Mouse (Mus musculus) neural tube, embryonic 14.5 days (tissue): ENCODE measurements around the gene Rcc1. TPM values are rescaled to one million over a fixed set of nuclear protein-coding genes. Genes with fewer than 3 reads are reported as not detected.
"Not testable (repeated sequence)": the region's sequence is repeated elsewhere in the genome, so short reads cannot be mapped to it uniquely, and the experiment has no call there.

Experiments
- ATAC-seq: fragments of 200-750 bp; cut with Nextera tagmentation; 2 replicates; pipeline ENCODE4 v1.8.0; 2017; ENCODE audit warnings: low read depth, mild to moderate bottlenecking, moderate TSS enrichment, moderate library complexity
- H3K27ac ChIP-seq: fragments of 300-500 bp; sonication (generic); 2 replicates; pipeline ENCODE4 v1.5.1; 2014; ENCODE audit warnings: low read depth, mild to moderate bottlenecking, control low read depth, low read length, moderate library complexity, mixed read lengths
- H3K27me3 ChIP-seq: fragments of 300-500 bp; sonication (generic); 2 replicates; pipeline ENCODE4 v1.6.1; 2014; ENCODE audit warnings: low read length; ENCODE audit not compliant: control insufficient read depth, insufficient read depth
- H3K36me3 ChIP-seq: fragments of 300-500 bp; sonication (generic); 2 replicates; pipeline ENCODE4 v1.6.1; 2014; ENCODE audit warnings: low read length, mixed read lengths; ENCODE audit not compliant: control insufficient read depth, insufficient read depth
- H3K4me1 ChIP-seq: fragments of 300-500 bp; sonication (generic); 2 replicates; pipeline ENCODE4 v1.6.1; 2014; ENCODE audit warnings: low read length; ENCODE audit not compliant: control insufficient read depth, insufficient read depth
- H3K4me2 ChIP-seq: fragments of 300-500 bp; sonication (generic); 2 replicates; pipeline ENCODE4 v1.6.1; 2014; ENCODE audit warnings: mild to moderate bottlenecking, low read depth, low read length, control low read depth
- H3K4me3 ChIP-seq: fragments of 300-500 bp; sonication (generic); 2 replicates; pipeline ENCODE4 v1.5.1; 2014; ENCODE audit warnings: low read depth, low read length, control low read depth, mixed read lengths
- H3K9ac ChIP-seq: fragments of 300-500 bp; sonication (generic); replicated peaks from 2 replicates; pipeline ENCODE4 v1.6.1; 2014; ENCODE audit warnings: low read depth, mild to moderate bottlenecking, control low read depth, low read length, mixed read lengths
- H3K9me3 ChIP-seq: fragments of 300-500 bp; sonication (generic); 2 replicates; pipeline ENCODE4 v1.6.1; 2016; ENCODE audit warnings: low read length; ENCODE audit not compliant: control insufficient read depth
- WGBS: fragments of 180-500 bp; shearing (Covaris S2); extraction: QIAGEN DNeasy Blood & Tissue Kit; methylation state at CpG from one replicate; pipeline ENCODE4 v1.1.7; 2014; 5-methylcytosine and 5-hydroxymethylcytosine counted together
- polyA plus RNA-seq: library from polyadenylated mRNA; unstranded; fragments of >200 nt; fragmentation: Nextera tagmentation; extraction: Ambion mirVana; gene quantifications from 2 replicates; pipeline ENCODE4 v1.2.1, GENCODE M21; 2014

The Rcc1 gene
- polyA plus RNA-seq, 1 experiment from 2014 or later = 14.0 TPM

DNA sequence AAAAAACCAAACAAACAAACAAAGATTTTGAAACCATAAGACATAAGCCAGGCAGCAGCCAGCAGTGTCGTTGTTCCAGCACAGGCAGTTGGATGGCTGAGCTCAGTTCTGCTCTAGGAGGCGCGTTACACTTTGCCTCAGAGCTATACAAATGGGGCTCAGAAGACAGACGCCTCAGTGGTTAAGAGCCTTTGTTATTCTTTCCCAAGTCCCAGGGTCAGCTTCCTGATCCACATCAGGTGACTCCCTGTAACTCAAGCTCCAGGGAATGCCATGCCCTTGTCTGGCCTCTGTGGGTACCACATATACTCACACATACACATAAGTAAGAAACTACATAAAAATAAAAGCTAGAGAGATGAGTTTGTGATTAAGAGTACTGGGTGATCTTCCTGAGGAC lies 62.3 kb downstream of the Rcc1 start:
- ATAC-seq = no peak
- Histone ChIP-seq H3K4me1 (no peaks in the 10 kb centered on the region), H3K27ac (no peak overlapping the region), H3K27me3 (no peaks in the 10 kb centered on the region), H3K4me2 (no peak overlapping the region), H3K36me3 (peaks cover 16% of the 10 kb centered on the region), H3K4me3 (no peak overlapping the region), H3K9me3 (no peaks in the 10 kb centered on the region), H3K9ac (no peak overlapping the region)
- 96% methylated on average over 4 of the region's 4 CpGs for WGBS

- not testable (repeated sequence) for H3K9me3 ChIP-seq, H3K4me1 ChIP-seq, H3K27me3 ChIP-seq, ATAC-seq, H3K9ac ChIP-seq, H3K27ac ChIP-seq, H3K4me3 ChIP-seq, H3K4me2 ChIP-seq
- 82% methylated on average over 3 of the region's 5 CpGs for WGBS
- peaks cover 32% of the 10 kb centered on the region for H3K36me3 ChIP-seq
These were observed 64.6 kb downstream of the Rcc1 start for GRCm38 (mm10) chr4:132288840-132289239.

Other genes starting within 250 kb of the Rcc1 start
- 0.63 and 0.95 TPM in 2 replicates for gene Oprd1, start 209.1 kb downstream of the Rcc1 start, polyA plus RNA-seq
- gene Ythdf2, start 141.3 kb downstream of the Rcc1 start, polyA plus RNA-seq = 124 and 127 TPM in 2 replicates
- gene Gmeb1, start 92.0 kb downstream of the Rcc1 start, polyA plus RNA-seq = 38.1 and 38.3 TPM in 2 replicates
- 39.8 and 40.2 TPM in 2 replicates for gene Taf12, start 79.2 kb downstream of the Rcc1 start, polyA plus RNA-seq
- gene Rab42, start 50.2 kb downstream of the Rcc1 start, polyA plus RNA-seq = 1.4 and 3.0 TPM in 2 replicates
- 66.0 and 71.9 TPM in 2 replicates for gene Trnau1ap, start 24.1 kb downstream of the Rcc1 start, polyA plus RNA-seq
- 7.6 and 8.8 TPM in 2 replicates for gene Phactr4, start 68.9 kb upstream of the Rcc1 start, polyA plus RNA-seq
- 12.3 and 13.2 TPM in 2 replicates for gene Med18, start 110.3 kb upstream of the Rcc1 start, polyA plus RNA-seq
- gene Sesn2, start 156.9 kb upstream of the Rcc1 start, polyA plus RNA-seq = 5.9 and 7.3 TPM in 2 replicates
- 1,619 and 1,728 TPM in 2 replicates for gene Atpif1, start 180.1 kb upstream of the Rcc1 start, polyA plus RNA-seq
- gene Dnajc8, start 181.9 kb upstream of the Rcc1 start, polyA plus RNA-seq = 146 and 170 TPM in 2 replicates
- 0.12 and 0.53 TPM in 2 replicates for gene Ptafr, start 210.5 kb upstream of the Rcc1 start, polyA plus RNA-seq